In genomic region chr9:43261941-43262340, GRCm38 (mm10) we compare ENCODE assay signal across 10 mouse cellular contexts. TPM values are rescaled to one million over a fixed set of nuclear protein-coding genes. Genes with fewer than 3 reads are reported as not detected.
DNase-seq lines count a peak whose midpoint lies in the region; ATAC-seq lines count a peak whose summit lies in the region.
"Had no signal": no experiment of that assay in that cellular context is flagged by ENCODE, and none has a peak within 500 bp of the region (broad histone marks: within the 10 kb centered on the region; RNA-seq: fewer than 3 reads in every experiment).

No protein-coding gene starts in this region.

- peak; percentile 49 for ATAC-seq in kidney, embryonic 15.5 days (replicated peaks; ENCODE audit: low FRiP score)
- ATAC-seq in megakaryocyte progenitor cell, adult 5-6 weeks (replicated peaks; ENCODE audit: poor library complexity), result peak; percentile 37; the same call in 1 of the 2 replicates
- no peak for ATAC-seq in midbrain, embryonic 14.5 days (ENCODE audit: low FRiP score, low TSS enrichment)

- no peaks in the 10 kb centered on the region for H3K9me3 ChIP-seq in kidney, embryonic 15.5 days (replicated peaks)
- no peaks in the 10 kb centered on the region for H3K9me3 ChIP-seq in midbrain, embryonic 14.5 days (ENCODE audit: control insufficient read depth, low read length)
- H3K9me3 ChIP-seq: megakaryocyte, embryonic 14.5 days had no signal

- H3K27me3 ChIP-seq in kidney, embryonic 15.5 days, result no peaks in the 10 kb centered on the region
- no peaks in the 10 kb centered on the region for H3K27me3 ChIP-seq in midbrain, embryonic 14.5 days (ENCODE audit: control insufficient read depth, insufficient read depth, low read length)

- peak overlapping the region; percentile 92 for H3K27ac ChIP-seq in kidney, embryonic 15.5 days
- no peak overlapping the region for H3K27ac ChIP-seq in midbrain, embryonic 14.5 days (replicated peaks; ENCODE audit: low read depth, low read length)

- peak; percentile 43 for DNase-seq in kidney, adult 18-20 months
- DNase-seq in kidney, adult 11 months, result no peak
- peak; percentile 14 for DNase-seq in adipocyte (ENCODE audit: low spot score)
- no peak for DNase-seq in midbrain, embryonic 14.5 days
- DNase-seq in frontal cortex, postnatal 10 days (ENCODE audit: low spot score in 2 of 2), result no peak
- no peak for DNase-seq in urinary bladder, postnatal 4 days (ENCODE audit: low spot score in 2 of 2)

- no peaks in the 10 kb centered on the region for H3K36me3 ChIP-seq in kidney, embryonic 15.5 days
- no peaks in the 10 kb centered on the region for H3K36me3 ChIP-seq in midbrain, embryonic 14.5 days (ENCODE audit: control insufficient read depth, insufficient read depth, low read length)

- no peak overlapping the region for H3K4me2 ChIP-seq in kidney, embryonic 15.5 days
- H3K4me2 ChIP-seq in midbrain, embryonic 14.5 days (ENCODE audit: low read length), result no peak overlapping the region

- H3K9ac ChIP-seq in kidney, embryonic 15.5 days, result no peak overlapping the region
- no peak overlapping the region for H3K9ac ChIP-seq in midbrain, embryonic 14.5 days (replicated peaks; ENCODE audit: low read length)

- no peak overlapping the region for H3K4me3 ChIP-seq in kidney, embryonic 15.5 days (replicated peaks)
- no peak overlapping the region for H3K4me3 ChIP-seq in midbrain, embryonic 14.5 days (replicated peaks; ENCODE audit: low read depth, low read length)
- H3K4me3 ChIP-seq: megakaryocyte, embryonic 14.5 days had no signal

- peaks cover 47% of the 10 kb centered on the region for H3K4me1 ChIP-seq in kidney, embryonic 15.5 days
- no peaks in the 10 kb centered on the region for H3K4me1 ChIP-seq in midbrain, embryonic 14.5 days (ENCODE audit: control insufficient read depth, insufficient read depth, low read length)
- H3K4me1 ChIP-seq: megakaryocyte, embryonic 14.5 days had no signal

- WGBS in kidney, embryonic 15.5 days, result 40% methylated on average over 2 of the region's 2 CpGs
- WGBS in midbrain, embryonic 14.5 days, result 53% methylated on average over 2 of the region's 2 CpGs

RNA-seq across cellular contexts. Expression of gene Oaf, which starts 22.2 kb away (rescaled TPM):
- polyA plus RNA-seq in kidney, embryonic 15.5 days (2015; fragmentation: Nextera tagmentation; extraction: Ambion mirVana), result 53.9 and 59.5 TPM in 2 replicates
- 19.2 and 20.9 TPM in 2 replicates for total RNA-seq in megakaryocyte progenitor cell, adult 5-6 weeks (2015)
- 10.0 and 17.0 TPM in 2 replicates for total RNA-seq in megakaryocyte progenitor cell, adult 5-6 weeks (2017)
- 2.3 and 7.9 TPM in 2 replicates for polyA plus RNA-seq in midbrain, embryonic 14.5 days (2014; fragmentation: Nextera tagmentation; extraction: Ambion mirVana)

RNA-seq across cellular contexts. Expression of gene Trim29, which starts 48.7 kb away (rescaled TPM):
- 1.3 and 1.4 TPM in 2 replicates for polyA plus RNA-seq in kidney, embryonic 15.5 days (2015; fragmentation: Nextera tagmentation; extraction: Ambion mirVana)
- total RNA-seq in megakaryocyte progenitor cell, adult 5-6 weeks (2015), result not detected in 2 replicates
- not detected in 2 replicates for total RNA-seq in megakaryocyte progenitor cell, adult 5-6 weeks (2017)
- not detected in 2 replicates for polyA plus RNA-seq in midbrain, embryonic 14.5 days (2014; fragmentation: Nextera tagmentation; extraction: Ambion mirVana)
- total RNA-seq: common myeloid progenitor, adult 5-6 weeks had no signal

RNA-seq across cellular contexts. Expression of gene Pou2f3, which starts 51.8 kb away (rescaled TPM):
- 0.17 TPM in 1 of 2 replicates, not detected in the other for polyA plus RNA-seq in kidney, embryonic 15.5 days (2015; fragmentation: Nextera tagmentation; extraction: Ambion mirVana)
- total RNA-seq in megakaryocyte progenitor cell, adult 5-6 weeks (2015), result not detected in 2 replicates
- not detected in 2 replicates for total RNA-seq in megakaryocyte progenitor cell, adult 5-6 weeks (2017)
- polyA plus RNA-seq in midbrain, embryonic 14.5 days (2014; fragmentation: Nextera tagmentation; extraction: Ambion mirVana), result 0.08 TPM in 1 of 2 replicates, not detected in the other
- total RNA-seq: common myeloid progenitor, adult 5-6 weeks had no signal

Comparison
In these comparisons a context has a peak if more than half of its experiments do, and no peak if none do; other contexts are left out.
1. DNase-seq: peak in kidney, adult 18-20 months (single experiment) and adipocyte (single experiment); none in kidney, adult 11 months (single experiment), midbrain, embryonic 14.5 days (single experiment), frontal cortex, postnatal 10 days (0 of 2) and urinary bladder, postnatal 4 days (0 of 2).